Mouse (Mus musculus): ENCODE results near the gene Vps25. TPM values are rescaled to one million over a fixed set of nuclear protein-coding genes. Genes with fewer than 3 reads are reported as not detected.

The Vps25 gene
- polyA plus RNA-seq, 1 experiment, result 67.0 TPM

- no peaks in the 10 kb centered on the region; the same call in 1 of the 2 replicates for H3K27me3 ChIP-seq (ENCODE audit: control insufficient read depth, insufficient read depth, low read length)
- no peak for TF ChIP-seq POLR2A (IDR thresholded peaks at IDR 0.05; ENCODE audit: borderline replicate concordance, insufficient read depth, low read length)
- TF ChIP-seq CTCF (IDR thresholded peaks at IDR 0.05; ENCODE audit: borderline replicate concordance, insufficient read depth, low read depth, low read length), result no peak
- WGBS, result 9% methylated on average over 3 of the region's 3 CpGs
Observed at GRCm38 (mm10) chr11:101263989-101264280, 10.4 kb downstream of the Vps25 start.

GRCm38 (mm10) chr11:101264954-101265471 lies 11.5 kb downstream of the Vps25 start:
- Histone ChIP-seq H3K27me3 (ENCODE audit: control insufficient read depth, insufficient read depth, low read length) (no peaks in the 10 kb centered on the region; the same call in 1 of the 2 replicates), H3K4me3 (replicated peaks; ENCODE audit: insufficient read depth, low read depth, low read length) (no peak overlapping the region), H3K27ac (ENCODE audit: insufficient read depth, low read length) (no peak overlapping the region), H3K4me1 (ENCODE audit: control insufficient read depth, insufficient read depth, low read length) (peaks cover 6% of the 10 kb centered on the region; the same call in 1 of the 2 replicates)
- no peak for DNase-seq
- no peak for TF ChIP-seq POLR2A (IDR thresholded peaks at IDR 0.05; ENCODE audit: borderline replicate concordance, insufficient read depth, low read length)
- TF ChIP-seq CTCF (IDR thresholded peaks at IDR 0.05; ENCODE audit: borderline replicate concordance, insufficient read depth, low read depth, low read length), result no peak
- 3% methylated on average over 31 of the region's 31 CpGs for WGBS

More at GRCm38 (mm10) chr11:101263989-101264280, 10.4 kb downstream of the Vps25 start:
- no peak overlapping the region for H3K4me3 ChIP-seq (replicated peaks; ENCODE audit: insufficient read depth, low read depth, low read length)
- DNase-seq, result no peak
- peaks cover 9% of the 10 kb centered on the region; the same call in 1 of the 2 replicates for H3K4me1 ChIP-seq (ENCODE audit: control insufficient read depth, insufficient read depth, low read length)
- H3K27ac ChIP-seq (ENCODE audit: insufficient read depth, low read length), result no peak overlapping the region

- TF ChIP-seq POLR2A (IDR thresholded peaks at IDR 0.05; ENCODE audit: borderline replicate concordance, insufficient read depth, low read length) (no peak), CTCF (IDR thresholded peaks at IDR 0.05; ENCODE audit: borderline replicate concordance, insufficient read depth, low read depth, low read length) (no peak)
- WGBS, result 42% methylated on average over 6 of the region's 6 CpGs
- Histone ChIP-seq H3K4me3 (replicated peaks; ENCODE audit: insufficient read depth, low read depth, low read length) (no peak overlapping the region), H3K27me3 (ENCODE audit: control insufficient read depth, insufficient read depth, low read length) (no peaks in the 10 kb centered on the region; the same call in 1 of the 2 replicates), H3K27ac (ENCODE audit: insufficient read depth, low read length) (no peak overlapping the region), H3K4me1 (ENCODE audit: control insufficient read depth, insufficient read depth, low read length) (0 out of 2 replicates have a peak, but pooled peaks cover 4% of the 10 kb centered on the region)
- no peak for DNase-seq
Observed at GRCm38 (mm10) chr11:101265906-101266305, 12.4 kb downstream of the Vps25 start.

- Histone ChIP-seq H3K4me3 (replicated peaks; ENCODE audit: insufficient read depth, low read depth, low read length) (peak overlapping the region; percentile 26), H3K27ac (ENCODE audit: insufficient read depth, low read length) (no peak overlapping the region), H3K4me1 (ENCODE audit: control insufficient read depth, insufficient read depth, low read length) (0 out of 2 replicates have a peak, but pooled peaks cover 4% of the 10 kb centered on the region), H3K27me3 (ENCODE audit: control insufficient read depth, insufficient read depth, low read length) (no peaks in the 10 kb centered on the region; the same call in 1 of the 2 replicates)
- TF ChIP-seq CTCF (IDR thresholded peaks at IDR 0.05; ENCODE audit: borderline replicate concordance, insufficient read depth, low read depth, low read length) (no peak), POLR2A (IDR thresholded peaks at IDR 0.05; ENCODE audit: borderline replicate concordance, insufficient read depth, low read length) (no peak)
- 24% methylated on average over 10 of the region's 10 CpGs for WGBS
- DNase-seq, result no peak
Observed at GRCm38 (mm10) chr11:101269577-101270116, 16.1 kb downstream of the Vps25 start.

DNA sequence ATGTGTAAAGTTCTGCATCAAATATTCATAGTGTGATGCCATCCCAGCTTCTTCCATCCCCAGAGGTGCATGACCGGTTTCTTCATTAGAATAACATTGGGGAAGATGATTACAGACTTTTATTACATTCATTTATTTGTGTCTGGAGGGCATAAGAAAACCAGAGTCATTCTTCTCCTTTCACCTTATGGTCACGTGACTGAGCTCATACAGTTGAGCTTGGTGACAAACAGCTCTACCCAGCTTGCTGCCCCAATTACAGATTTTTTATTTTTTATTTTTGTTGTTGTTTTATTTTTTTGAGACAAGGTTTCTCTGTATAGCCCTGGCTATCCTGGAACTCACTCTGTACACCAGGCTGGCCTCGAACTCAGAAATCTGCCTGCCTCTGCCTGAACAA lies 18.9 kb downstream of the Vps25 start:
- TF ChIP-seq CTCF (IDR thresholded peaks at IDR 0.05; ENCODE audit: borderline replicate concordance, insufficient read depth, low read depth, low read length) (no peak), POLR2A (IDR thresholded peaks at IDR 0.05; ENCODE audit: borderline replicate concordance, insufficient read depth, low read length) (no peak)
- no peak overlapping the region for H3K4me3 ChIP-seq (replicated peaks; ENCODE audit: insufficient read depth, low read depth, low read length)
- H3K4me1 ChIP-seq (ENCODE audit: control insufficient read depth, insufficient read depth, low read length), result peaks cover 10% of the 10 kb centered on the region
- no peaks in the 10 kb centered on the region for H3K27me3 ChIP-seq (ENCODE audit: control insufficient read depth, insufficient read depth, low read length)
- H3K27ac ChIP-seq (ENCODE audit: insufficient read depth, low read length), result no peak overlapping the region
- 86% methylated on average over 3 of the region's 3 CpGs for WGBS
- no peak for DNase-seq

- 64% methylated on average over 4 of the region's 4 CpGs for WGBS
- no peak overlapping the region for H3K4me3 ChIP-seq (replicated peaks; ENCODE audit: insufficient read depth, low read depth, low read length)
- no peak for TF ChIP-seq POLR2A (IDR thresholded peaks at IDR 0.05; ENCODE audit: borderline replicate concordance, insufficient read depth, low read length)
- no peak for TF ChIP-seq CTCF (IDR thresholded peaks at IDR 0.05; ENCODE audit: borderline replicate concordance, insufficient read depth, low read depth, low read length)
- no peak overlapping the region for H3K27ac ChIP-seq (ENCODE audit: insufficient read depth, low read length)
- H3K27me3 ChIP-seq (ENCODE audit: control insufficient read depth, insufficient read depth, low read length), result no peaks in the 10 kb centered on the region
- DNase-seq, result no peak
- H3K4me1 ChIP-seq (ENCODE audit: control insufficient read depth, insufficient read depth, low read length), result peaks cover 14% of the 10 kb centered on the region
Observed at GRCm38 (mm10) chr11:101275309-101275708, 21.8 kb downstream of the Vps25 start.

DNA sequence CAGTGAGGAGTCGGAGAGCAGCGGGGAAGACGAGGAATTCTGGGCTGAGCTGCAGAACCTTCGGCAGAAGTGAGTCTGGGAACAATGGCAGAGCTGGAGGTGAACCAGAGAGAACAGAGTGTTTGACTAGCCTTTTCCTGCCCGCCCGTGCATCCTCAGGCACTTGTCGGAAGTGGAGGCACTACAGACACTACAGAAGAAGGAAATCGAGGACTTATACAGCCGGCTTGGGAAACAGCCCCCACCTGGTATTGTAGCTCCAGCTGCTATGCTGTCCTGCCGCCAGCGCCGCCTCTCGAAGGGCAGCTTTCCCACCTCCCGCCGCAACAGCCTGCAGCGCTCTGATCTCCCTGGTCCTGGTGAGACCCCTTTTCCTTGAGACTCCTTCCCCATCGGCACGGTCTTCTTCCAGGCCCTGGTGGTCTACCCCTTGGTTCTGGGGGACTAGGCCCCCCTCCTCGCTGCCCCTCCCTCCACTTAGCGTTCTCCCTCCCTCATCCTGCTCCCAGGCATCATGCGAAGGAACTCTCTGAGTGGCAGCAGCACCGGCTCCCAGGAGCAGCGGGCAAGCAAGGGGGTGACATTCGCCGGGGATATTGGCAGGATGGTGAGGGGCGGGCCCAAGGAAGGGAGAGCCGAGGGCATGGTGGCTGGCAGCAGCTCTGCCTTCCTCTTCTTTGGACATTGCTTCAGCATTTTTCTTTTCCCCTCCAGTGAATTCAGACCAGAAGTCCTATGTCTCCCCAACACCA lies 23.0 kb downstream of the Vps25 start:
- no peaks in the 10 kb centered on the region for H3K27me3 ChIP-seq (ENCODE audit: control insufficient read depth, insufficient read depth, low read length)
- no peak for DNase-seq
- WGBS, result 17% methylated on average over 27 of the region's 27 CpGs
- H3K4me3 ChIP-seq (replicated peaks; ENCODE audit: insufficient read depth, low read depth, low read length), result no peak overlapping the region
- TF ChIP-seq POLR2A (IDR thresholded peaks at IDR 0.05; ENCODE audit: borderline replicate concordance, insufficient read depth, low read length) (no peak), CTCF (IDR thresholded peaks at IDR 0.05; ENCODE audit: borderline replicate concordance, insufficient read depth, low read depth, low read length) (no peak)
- peaks cover 14% of the 10 kb centered on the region for H3K4me1 ChIP-seq (ENCODE audit: control insufficient read depth, insufficient read depth, low read length)
- no peak overlapping the region for H3K27ac ChIP-seq (ENCODE audit: insufficient read depth, low read length)
